Mouse (Mus musculus) ES-E14 (cell line): ENCODE measurements at regions not wholly inside any gene's neighbourhood (a gene's known extent, or its start where the extent isn't known, plus 50 kb on each side); places are given as distances from the start of the nearest gene placed in this dataset.

ENCODE experiments used
- HCFC1 ChIP-seq: IDR thresholded peaks from 2 replicates; pipeline ENCODE4 v1.6.1; 2012; ENCODE audit warnings: low read length, inconsistent platforms, borderline replicate concordance; ENCODE audit not compliant: insufficient read depth
- ZC3H11A ChIP-seq: IDR thresholded peaks from 2 replicates; pipeline ENCODE4 v1.6.1; 2012; ENCODE audit warnings: low read depth, mild to moderate bottlenecking, inconsistent platforms, low read length, borderline replicate concordance

GRCm38 (mm10) chr8:89406688-89407087 is 362.7 kb upstream of the Sall1 start:
- TF ChIP-seq ZC3H11A (no peak), HCFC1 (no peak)
